Mouse (Mus musculus) MEL (cell line): Measurements from ENCODE around the gene Cnpy3. TPM values are rescaled to one million over a fixed set of nuclear protein-coding genes. Genes with fewer than 3 reads are reported as not detected.

Source experiments
- DNase-seq: peaks from one replicate; pipeline ENCODE4 v3.0.0; 2011; ENCODE audit warnings: low read depth, low spot score
- H3K27ac ChIP-seq: 2 replicates; pipeline ENCODE4 v1.5.1; 2012; ENCODE audit warnings: low read depth, mild to moderate bottlenecking, control low read depth, low read length, moderate library complexity; ENCODE audit not compliant: control insufficient read depth
- H3K27me3 ChIP-seq, 2 experiments: fragments of 150-350 bp in 1 of 2; sonication (generic) in 1 of 2; 2 replicates each; pipeline ENCODE4 v1.6.1; 2012; ENCODE audit warnings: low read length in 2 of 2, mild to moderate bottlenecking in 2 of 2, improper control_type of control experiment in 1 of 2, moderate library complexity in 1 of 2; ENCODE audit not compliant: insufficient read depth in 2 of 2, control insufficient read depth in 1 of 2
- H3K36me3 ChIP-seq, 2 experiments: 2 replicates each; pipeline ENCODE4 v1.6.1; 2012 to 2014; ENCODE audit warnings: low read length in 2 of 2, improper control_type of control experiment in 1 of 2, inconsistent platforms in 1 of 2, mild to moderate bottlenecking in 1 of 2; ENCODE audit not compliant: insufficient read depth in 2 of 2, control insufficient read depth in 1 of 2
- H3K4me1 ChIP-seq, 2 experiments: fragments of 150-350 bp in 1 of 2; sonication (generic) in 1 of 2; 2 replicates each; pipeline ENCODE4 v1.6.1; 2012; ENCODE audit warnings: low read length in 2 of 2, improper control_type of control experiment in 1 of 2, mild to moderate bottlenecking in 1 of 2; ENCODE audit not compliant: insufficient read depth in 2 of 2, control insufficient read depth in 1 of 2
- H3K4me3 ChIP-seq, 2 experiments: fragments of 150-350 bp in 1 of 2; sonication (generic) in 1 of 2; 2 replicates each; pipeline ENCODE4 v1.5.1; 2012; ENCODE audit warnings: low read depth in 2 of 2, low read length in 2 of 2, mild to moderate bottlenecking in 2 of 2, moderate library complexity in 2 of 2, control low read depth in 1 of 2, improper control_type of control experiment in 1 of 2; ENCODE audit not compliant: control insufficient read depth in 1 of 2, insufficient read depth in 1 of 2
- H3K79me2 ChIP-seq: 2 replicates; pipeline ENCODE4 v1.6.1; 2012; ENCODE audit warnings: mild to moderate bottlenecking, low read length, moderate library complexity; ENCODE audit not compliant: control insufficient read depth, poor library complexity, insufficient read depth
- H3K9ac ChIP-seq: 2 replicates; pipeline ENCODE4 v1.6.1; 2012; ENCODE audit warnings: low read depth, mild to moderate bottlenecking, control low read depth, low read length, moderate library complexity; ENCODE audit not compliant: control insufficient read depth, poor library complexity, severe bottlenecking
- H3K9me3 ChIP-seq: fragments of 150-350 bp; sonication (generic); replicated peaks from 2 replicates; pipeline ENCODE4 v1.6.1; 2012; ENCODE audit warnings: mild to moderate bottlenecking, low read length, improper control_type of control experiment, moderate library complexity; ENCODE audit not compliant: insufficient read depth
- CTCF ChIP-seq, 3 experiments: IDR thresholded peaks in 2 of 3; conservative IDR thresholded peaks in 1 of 3; 2 replicates each; pipeline ENCODE4 v1.5.1; 2011 to 2012; ENCODE audit warnings: low read length in 3 of 3, low read depth in 2 of 3, mild to moderate bottlenecking in 2 of 3, improper control_type of control experiment in 1 of 3, inconsistent platforms in 1 of 3, mixed read lengths in 1 of 3, moderate library complexity in 1 of 3; ENCODE audit not compliant: control insufficient read depth in 1 of 3, insufficient read depth in 1 of 3, poor library complexity in 1 of 3, severe bottlenecking in 1 of 3
- EP300 ChIP-seq, 2 experiments: IDR thresholded peaks; 2 replicates each; pipeline ENCODE4 v1.6.1; 2011; ENCODE audit warnings: improper control_type of control experiment in 2 of 2, low read length in 2 of 2, low read depth in 1 of 2, mild to moderate bottlenecking in 1 of 2
- GATA1 ChIP-seq: IDR thresholded peaks from 2 replicates; pipeline ENCODE4 v1.6.1; 2011; ENCODE audit warnings: low read depth, low read length, improper control_type of control experiment
- MAZ ChIP-seq: IDR thresholded peaks from 2 replicates; pipeline ENCODE4 v1.6.1; 2012; ENCODE audit warnings: low read depth, mild to moderate bottlenecking, inconsistent platforms, low read length, improper control_type of control experiment
- MYC ChIP-seq: IDR thresholded peaks from 2 replicates; pipeline ENCODE4 v1.6.1; 2011; ENCODE audit warnings: low read depth, mild to moderate bottlenecking, low read length, improper control_type of control experiment, moderate library complexity
- POLR2A ChIP-seq, 2 experiments: IDR thresholded peaks; 2 replicates each; pipeline ENCODE4 v1.6.1; 2011 to 2012; ENCODE audit warnings: low read length in 2 of 2, mild to moderate bottlenecking in 2 of 2, control low read depth in 1 of 2, improper control_type of control experiment in 1 of 2, low read depth in 1 of 2, moderate library complexity in 1 of 2; ENCODE audit not compliant: control insufficient read depth in 1 of 2, insufficient read depth in 1 of 2, poor library complexity in 1 of 2
- SIN3A ChIP-seq: IDR thresholded peaks from 2 replicates; pipeline ENCODE4 v1.6.1; 2012; ENCODE audit warnings: low read length, improper control_type of control experiment, inconsistent platforms
- SMC3 ChIP-seq: IDR thresholded peaks from 2 replicates; pipeline ENCODE4 v1.6.1; 2011; ENCODE audit warnings: low read depth, low read length, improper control_type of control experiment
- TCF12 ChIP-seq: IDR thresholded peaks from 2 replicates; pipeline ENCODE4 v1.6.1; 2014; ENCODE audit warnings: low read depth, mild to moderate bottlenecking, inconsistent platforms, low read length, improper control_type of control experiment, moderate library complexity
- UBTF ChIP-seq: IDR thresholded peaks from 2 replicates; pipeline ENCODE4 v1.6.1; 2012; ENCODE audit warnings: low read depth, mild to moderate bottlenecking, inconsistent platforms, low read length, improper control_type of control experiment, moderate library complexity, borderline replicate concordance; ENCODE audit not compliant: insufficient read depth
- ZKSCAN1 ChIP-seq: IDR thresholded peaks from 2 replicates; pipeline ENCODE4 v1.6.1; 2012; ENCODE audit warnings: low read depth, mild to moderate bottlenecking, inconsistent platforms, low read length, improper control_type of control experiment, moderate library complexity
- ZMIZ1 ChIP-seq: IDR thresholded peaks from 2 replicates; pipeline ENCODE4 v1.6.1; 2012; ENCODE audit warnings: low read depth, mild to moderate bottlenecking, inconsistent platforms, low read length, improper control_type of control experiment, moderate library complexity
- polyA plus RNA-seq, 2 experiments: library from polyadenylated mRNA; stranded (reverse) in 1 of 2; unstranded in 1 of 2; fragments of >175 nt in 1 of 2; fragments of >200 nt in 1 of 2; gene quantifications; 2 replicates each; pipeline versions ENCODE4 v1.2.1 to v1.2.4; 2012; ENCODE audit warnings: low replicate concordance in 2 of 2, low read depth in 1 of 2; ENCODE audit not compliant: insufficient read length in 2 of 2, insufficient read depth in 1 of 2, missing spikeins in 1 of 2
- total RNA-seq: library from RNA; depleted of rRNA; stranded (reverse); fragments of 300-350 nt; gene quantifications from 2 replicates; pipeline ENCODE4 v1.2.3, GENCODE M21; 2012

Gene Cnpy3
- total and polyA plus RNA-seq, 3 experiments, result 61.4 to 90.2 TPM; not detected in 1

- Histone ChIP-seq H3K27ac (peak overlapping the region; percentile 60), H3K36me3 (peaks cover 0 to 12% of the 10 kb centered on the region in 2 experiments; a peak in 2 of 4 replicates), H3K9me3 (no peaks in the 10 kb centered on the region), H3K9ac (peak overlapping the region; percentile 89), H3K4me3 (peak overlapping the region; percentile 82 to 83), H3K79me2 (peaks cover 23% of the 10 kb centered on the region), H3K27me3 (no peaks in the 10 kb centered on the region), H3K4me1 (peaks cover 3 to 21% of the 10 kb centered on the region in 2 experiments)
- peak; percentile 63 for DNase-seq
- TF ChIP-seq SMC3 (no peak), SIN3A (0 out of 2 replicates have a peak, but pooled peaks have one; percentile 6), MAZ (no peak), UBTF (0 out of 2 replicates have a peak, but pooled peaks have one; percentile 26)
Observed at GRCm38 (mm10) chr17:46703971-46704886, 47.8 kb downstream of the Cnpy3 start.

DNA sequence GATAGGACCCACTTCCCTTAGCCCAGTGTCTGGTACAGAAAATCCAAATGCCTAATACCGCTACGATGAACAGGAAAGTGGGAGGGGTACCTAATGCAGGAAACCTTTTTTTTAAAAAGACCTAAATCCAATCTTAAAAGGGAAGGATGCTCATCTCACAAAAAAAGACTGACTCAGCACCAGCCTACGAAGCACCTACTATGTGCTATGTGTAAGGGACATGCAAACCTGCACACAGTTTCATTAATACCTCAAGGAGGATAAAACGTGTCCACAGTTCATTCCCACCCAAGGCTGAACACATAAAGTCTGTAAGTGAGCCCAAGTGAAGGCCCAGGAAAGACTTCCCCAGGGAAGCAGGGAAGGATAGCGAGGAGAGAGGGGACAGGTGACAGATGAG lies 49.5 kb downstream of the Cnpy3 start:
- H3K9ac ChIP-seq, result no peak overlapping the region
- peak; percentile 93 for TF ChIP-seq ZKSCAN1
- no peak for TF ChIP-seq CTCF (IDR thresholded peaks at IDR 0.05 in 2 of 3, conservative IDR thresholded peaks at IDR 0.05 in 1 of 3; ENCODE audit: control insufficient read depth in 1 of 3, insufficient read depth in 1 of 3, low read depth in 2 of 3, low read length in 3 of 3, poor library complexity in 1 of 3, severe bottlenecking in 1 of 3)
- no peak overlapping the region for H3K4me3 ChIP-seq
- H3K36me3 ChIP-seq, result peaks cover 0 to 12% of the 10 kb centered on the region in 2 experiments; a peak in 2 of 4 replicates
- no peaks in the 10 kb centered on the region for H3K27me3 ChIP-seq
- H3K9me3 ChIP-seq, result no peaks in the 10 kb centered on the region
- H3K79me2 ChIP-seq, result peaks cover 23% of the 10 kb centered on the region
- no peak for DNase-seq
- no peak overlapping the region for H3K27ac ChIP-seq
- H3K4me1 ChIP-seq, result peaks cover 3 to 21% of the 10 kb centered on the region in 2 experiments

DNA sequence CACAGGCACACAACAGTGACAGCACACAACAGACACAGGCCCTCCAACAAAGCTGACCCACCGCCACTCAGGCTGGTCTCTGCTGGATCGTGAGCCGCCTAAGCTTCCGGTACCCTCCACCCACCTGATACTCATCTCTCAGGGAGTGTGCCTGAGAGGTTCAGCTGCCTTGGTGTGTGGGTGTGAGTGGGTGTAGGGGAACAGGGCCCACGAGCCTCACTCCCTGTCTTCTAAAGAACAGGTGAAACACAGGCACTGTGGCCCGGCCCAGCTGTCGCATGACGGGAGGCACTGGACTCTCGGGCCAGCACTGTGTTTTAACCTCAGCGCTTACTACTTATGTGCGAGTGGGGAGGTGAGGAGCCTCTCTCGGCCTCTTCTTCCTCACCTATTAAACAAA lies 49.9 kb downstream of the Cnpy3 start:
- no peak overlapping the region for H3K27ac ChIP-seq
- no peaks in the 10 kb centered on the region for H3K9me3 ChIP-seq
- peaks cover 0 to 12% of the 10 kb centered on the region in 2 experiments; a peak in 2 of 4 replicates for H3K36me3 ChIP-seq
- H3K4me3 ChIP-seq, result no peak overlapping the region
- H3K9ac ChIP-seq, result no peak overlapping the region
- H3K79me2 ChIP-seq, result peaks cover 23% of the 10 kb centered on the region
- no peak for DNase-seq
- no peaks in the 10 kb centered on the region for H3K27me3 ChIP-seq
- H3K4me1 ChIP-seq, result peaks cover 3 to 21% of the 10 kb centered on the region in 2 experiments
- TF ChIP-seq TCF12 (no peak), EP300 (IDR thresholded peaks at IDR 0.05; ENCODE audit: low read depth in 1 of 2, low read length in 2 of 2) (no peak), CTCF (IDR thresholded peaks at IDR 0.05 in 2 of 3, conservative IDR thresholded peaks at IDR 0.05 in 1 of 3; ENCODE audit: control insufficient read depth in 1 of 3, insufficient read depth in 1 of 3, low read depth in 2 of 3, low read length in 3 of 3, poor library complexity in 1 of 3, severe bottlenecking in 1 of 3) (no peak), POLR2A (IDR thresholded peaks at IDR 0.05; ENCODE audit: control insufficient read depth in 1 of 2, insufficient read depth in 1 of 2, low read depth in 1 of 2, low read length in 2 of 2, poor library complexity in 1 of 2) (no peak), GATA1 (no peak), MYC (no peak), ZMIZ1 (no peak), ZKSCAN1 (no peak), MAZ (no peak)
